In the genomic region with DNA sequence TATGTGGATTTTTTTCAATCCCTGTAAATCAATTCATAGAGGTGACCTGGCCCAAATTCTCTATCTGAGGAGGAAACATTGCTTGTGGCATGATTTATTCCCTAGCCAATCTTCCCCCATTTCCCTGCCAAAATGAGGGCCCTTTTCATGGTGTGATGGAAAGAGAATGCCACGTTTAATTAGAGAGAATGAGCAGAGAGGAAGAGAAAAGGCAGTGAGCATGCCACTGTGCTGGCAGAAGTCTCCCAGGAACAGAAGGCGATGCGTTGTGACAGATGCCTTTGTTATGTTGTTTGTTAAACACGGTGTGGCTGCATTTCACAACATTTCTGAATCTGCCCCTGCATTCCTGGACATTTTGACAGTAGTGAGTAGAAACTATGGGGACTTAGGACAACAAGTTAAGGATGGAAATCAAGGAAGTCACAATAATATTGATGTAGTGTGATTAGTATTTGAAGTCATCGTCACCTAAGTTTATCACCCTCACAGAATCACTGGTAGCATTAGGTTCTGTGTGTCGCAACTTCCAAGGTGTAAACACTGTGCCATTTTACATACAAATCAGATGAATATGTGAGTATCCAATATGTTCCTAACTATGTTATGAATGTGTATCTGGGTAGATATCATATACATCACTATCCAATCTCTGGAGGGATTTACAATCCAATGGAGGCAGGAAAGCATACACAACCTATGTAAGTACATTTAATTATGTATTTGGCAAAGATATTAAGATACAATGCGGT, we compare ENCODE assay signal across 11 mouse cellular contexts.
DNase-seq lines count a peak whose midpoint lies in the region; ATAC-seq lines count a peak whose summit lies in the region.
"Had no signal": no experiment of that assay in that cellular context is flagged by ENCODE, and none has a peak within 500 bp of the region (broad histone marks: within the 10 kb centered on the region; RNA-seq: fewer than 3 reads in every experiment).

No protein-coding gene starts in this region.

- peak; percentile 3 to 13 for DNase-seq in right cerebral cortex, adult 2 months (ENCODE audit: low spot score in 2 of 2)
- DNase-seq in right cerebral cortex, adult 18-20 months, result no peak
- DNase-seq in cerebellum, adult 9-11 months, result peak; percentile 98
- DNase-seq in layer of hippocampus, adult 8-10 months (ENCODE audit: low spot score in 2 of 2), result peak; percentile 12 to 62
- DNase-seq in retina, postnatal 7 days (ENCODE audit: low read depth, low spot score), result peak; percentile 9
- no peak for DNase-seq in frontal cortex, adult 2 months (ENCODE audit: extremely low spot score in 1 of 2, low spot score in 1 of 2)
- DNase-seq: heart, postnatal 14 days; lung, adult 18-20 months; thymus, adult 18-20 months had no signal

- no peak for ATAC-seq in megakaryocyte, adult 5-6 weeks (ENCODE audit: poor library complexity, severe bottlenecking)
- ATAC-seq in erythroid progenitor cell, adult 5-6 weeks (replicated peaks; ENCODE audit: low FRiP score, poor library complexity, severe bottlenecking), result no peak

Comparison
In these comparisons a context has a peak if more than half of its experiments do, and no peak if none do; other contexts are left out.
1. DNase-seq: peak in right cerebral cortex, adult 2 months (2 of 2), cerebellum, adult 9-11 months (single experiment), layer of hippocampus, adult 8-10 months (2 of 2) and retina, postnatal 7 days (single experiment); none in right cerebral cortex, adult 18-20 months (single experiment) and frontal cortex, adult 2 months (0 of 2).